Mouse (Mus musculus): Measurements from ENCODE around the gene Phf8. TPM values are rescaled to one million over a fixed set of nuclear protein-coding genes. Genes with fewer than 3 reads are reported as not detected.
"Not testable (repeated sequence)": the region's sequence is repeated elsewhere in the genome, so short reads cannot be mapped to it uniquely, and the experiment has no call there.

Phf8 gene
- polyA plus RNA-seq (2011; ENCODE audit: insufficient read depth, insufficient read length, low read depth, missing spikeins) = 26.5 and 28.6 TPM in 2 replicates

DNA sequence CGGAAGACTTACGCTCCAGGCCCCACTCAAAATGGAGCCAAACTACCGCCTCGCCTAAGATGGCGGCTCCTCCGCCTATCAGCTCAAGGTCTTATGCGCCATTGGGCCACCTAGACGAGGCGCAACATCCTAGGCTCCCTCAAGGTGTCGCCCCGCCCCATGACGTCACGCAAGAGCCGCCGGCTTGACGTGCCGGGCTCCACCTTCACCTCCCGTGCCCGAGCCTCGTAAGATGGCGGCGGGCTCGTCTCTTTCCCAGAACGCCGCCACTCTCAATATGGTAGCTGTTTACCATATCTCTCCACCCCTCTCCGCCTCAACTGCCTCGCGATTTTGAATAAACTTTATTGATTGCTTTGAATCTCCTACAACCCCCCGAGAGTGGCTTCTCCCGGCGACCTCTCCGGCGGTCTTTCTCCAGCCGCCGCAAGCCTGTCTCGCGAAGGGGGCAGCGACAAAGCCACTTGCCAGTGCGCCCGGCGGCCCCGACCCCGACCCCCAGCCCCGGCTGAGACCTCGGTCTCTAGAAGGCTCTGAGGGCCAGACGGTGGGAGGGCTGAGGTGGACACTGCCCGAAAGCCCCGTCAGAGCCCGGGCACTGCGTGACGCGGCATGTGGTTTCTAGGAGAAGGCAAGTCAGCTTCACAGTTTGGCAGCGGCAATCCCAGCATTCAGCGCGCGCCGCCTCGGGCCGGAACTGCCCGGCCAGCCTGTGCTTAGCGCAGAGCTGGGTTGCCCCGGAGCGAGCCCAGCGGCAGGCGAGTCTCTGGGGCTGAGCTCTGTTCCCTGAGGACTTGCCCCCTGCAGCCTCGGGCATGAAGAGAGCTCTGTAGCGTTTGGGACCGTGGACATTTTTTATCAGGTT lies at the start of gene Phf8:
Phf8 (plus strand) TSS at position 215 of the 865 bp plus-strand sequence.
- no peaks in the 10 kb centered on the region for H3K36me3 ChIP-seq (ENCODE audit: control insufficient read depth, insufficient read depth, low read length, poor library complexity, severe bottlenecking)
- H3K9me3 ChIP-seq (replicated peaks; ENCODE audit: control insufficient read depth, insufficient read depth, low read length, poor library complexity, severe bottlenecking) = no peaks in the 10 kb centered on the region
- peak within 1 kb of the TSS; percentile 83 for H3K27ac ChIP-seq (ENCODE audit: insufficient read depth, low read length)
- H3K27me3 ChIP-seq (ENCODE audit: control insufficient read depth, insufficient read depth, low read length, poor library complexity, severe bottlenecking) = no peaks in the 10 kb centered on the region
- TF ChIP-seq EP300 (IDR thresholded peaks at IDR 0.05; ENCODE audit: insufficient read depth, low read depth, low read length) (no peak), POLR2A (IDR thresholded peaks at IDR 0.05; ENCODE audit: insufficient read depth, low read length) (peak; percentile 59), CTCF (IDR thresholded peaks at IDR 0.05; ENCODE audit: low read depth, low read length) (no peak)
- peak within 1 kb of the TSS; percentile 88 for H3K4me3 ChIP-seq (ENCODE audit: low read depth, low read length)
- no peaks in the 10 kb centered on the region for H3K4me1 ChIP-seq (ENCODE audit: control insufficient read depth, insufficient read depth, low read length)
- H3K9ac ChIP-seq (ENCODE audit: low read depth, poor library complexity, severe bottlenecking) = peak within 1 kb of the TSS; percentile 88

DNA sequence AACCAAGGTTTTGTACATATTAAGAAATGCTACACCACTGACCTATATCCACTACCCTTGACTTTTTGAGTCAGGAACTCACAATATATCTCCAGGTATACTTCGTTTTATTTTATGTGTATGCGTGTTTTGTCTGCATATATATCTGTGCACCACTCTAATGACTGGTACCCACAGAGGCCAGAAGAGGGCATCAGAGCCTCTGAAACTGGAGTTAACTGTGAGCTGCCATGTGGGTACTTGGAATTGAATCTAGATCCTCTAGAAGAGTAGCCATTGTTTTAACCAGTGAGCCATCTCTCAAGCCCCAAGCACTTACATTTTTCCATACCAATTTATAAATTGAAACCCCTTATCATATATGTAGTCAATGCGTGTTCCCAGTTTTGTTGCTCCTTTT lies 32.3 kb upstream of the Phf8 start:
- TF ChIP-seq EP300 (IDR thresholded peaks at IDR 0.05; ENCODE audit: insufficient read depth, low read depth, low read length) (no peak), POLR2A (IDR thresholded peaks at IDR 0.05; ENCODE audit: insufficient read depth, low read length) (no peak), CTCF (IDR thresholded peaks at IDR 0.05; ENCODE audit: low read depth, low read length) (no peak)
- no peak overlapping the region for H3K9ac ChIP-seq (ENCODE audit: low read depth, poor library complexity, severe bottlenecking)
- H3K27ac ChIP-seq (ENCODE audit: insufficient read depth, low read length) = no peak overlapping the region
- no peaks in the 10 kb centered on the region for H3K9me3 ChIP-seq (replicated peaks; ENCODE audit: control insufficient read depth, insufficient read depth, low read length, poor library complexity, severe bottlenecking)
- no peaks in the 10 kb centered on the region for H3K36me3 ChIP-seq (ENCODE audit: control insufficient read depth, insufficient read depth, low read length, poor library complexity, severe bottlenecking)
- no peak overlapping the region for H3K4me3 ChIP-seq (ENCODE audit: low read depth, low read length)
- no peaks in the 10 kb centered on the region for H3K4me1 ChIP-seq (ENCODE audit: control insufficient read depth, insufficient read depth, low read length)
- no peaks in the 10 kb centered on the region for H3K27me3 ChIP-seq (ENCODE audit: control insufficient read depth, insufficient read depth, low read length, poor library complexity, severe bottlenecking)

DNA sequence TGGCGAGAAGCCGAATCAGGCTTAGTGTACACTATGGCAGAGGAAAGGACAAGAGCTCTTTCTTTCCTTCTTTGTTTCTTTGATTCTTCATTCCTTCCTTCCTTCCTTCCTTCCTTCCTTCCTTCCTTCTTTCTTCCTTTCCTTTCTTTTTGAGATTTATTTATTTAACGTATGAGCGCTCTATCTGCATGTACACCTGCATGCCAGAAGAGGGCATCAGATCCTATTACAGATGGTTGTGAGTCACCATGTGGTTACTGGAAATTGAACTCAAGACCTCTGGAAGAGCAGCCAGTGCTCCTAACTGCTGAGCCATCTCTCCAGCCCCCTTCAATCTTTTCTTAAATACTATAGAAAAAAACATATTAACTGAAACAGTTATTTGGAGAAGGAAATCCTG lies 27.2 kb upstream of the Phf8 start:
- H3K27ac ChIP-seq (ENCODE audit: insufficient read depth, low read length); H3K27me3 ChIP-seq (ENCODE audit: control insufficient read depth, insufficient read depth, low read length, poor library complexity, severe bottlenecking); H3K9ac ChIP-seq (ENCODE audit: low read depth, poor library complexity, severe bottlenecking): not testable (repeated sequence)

DNA sequence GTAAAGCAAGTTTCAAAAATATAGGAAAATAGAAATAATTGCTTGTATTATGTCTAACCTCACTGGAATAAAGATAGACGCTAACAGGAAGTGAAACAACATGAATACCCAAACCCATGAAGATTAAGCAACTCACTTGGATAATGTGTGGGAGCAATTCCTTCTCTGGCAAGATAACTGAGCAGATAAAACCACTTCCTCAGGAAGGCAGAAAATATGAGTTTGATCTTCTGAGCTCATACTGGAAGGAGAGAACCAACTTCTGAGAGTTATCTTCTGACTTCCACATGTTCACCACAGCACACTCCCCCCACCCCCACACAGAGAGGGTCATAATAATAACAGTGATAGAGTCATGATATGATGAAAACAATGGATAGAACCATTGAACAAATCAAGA lies 23.9 kb upstream of the Phf8 start:
- TF ChIP-seq CTCF (IDR thresholded peaks at IDR 0.05; ENCODE audit: low read depth, low read length) = no peak
- no peak for TF ChIP-seq EP300 (IDR thresholded peaks at IDR 0.05; ENCODE audit: insufficient read depth, low read depth, low read length)
- no peak for TF ChIP-seq POLR2A (IDR thresholded peaks at IDR 0.05; ENCODE audit: insufficient read depth, low read length)
- no peak overlapping the region for H3K27ac ChIP-seq (ENCODE audit: insufficient read depth, low read length)
- H3K4me3 ChIP-seq (ENCODE audit: low read depth, low read length) = no peak overlapping the region
- no peaks in the 10 kb centered on the region for H3K27me3 ChIP-seq (ENCODE audit: control insufficient read depth, insufficient read depth, low read length, poor library complexity, severe bottlenecking)
- H3K9me3 ChIP-seq (replicated peaks; ENCODE audit: control insufficient read depth, insufficient read depth, low read length, poor library complexity, severe bottlenecking) = no peaks in the 10 kb centered on the region
- no peaks in the 10 kb centered on the region for H3K4me1 ChIP-seq (ENCODE audit: control insufficient read depth, insufficient read depth, low read length)
- no peak overlapping the region for H3K9ac ChIP-seq (ENCODE audit: low read depth, poor library complexity, severe bottlenecking)
- H3K36me3 ChIP-seq (ENCODE audit: control insufficient read depth, insufficient read depth, low read length, poor library complexity, severe bottlenecking) = no peaks in the 10 kb centered on the region

More for the DNA sequence above, 27.2 kb upstream of the Phf8 start:
- H3K4me3 ChIP-seq (ENCODE audit: low read depth, low read length); H3K36me3 ChIP-seq (ENCODE audit: control insufficient read depth, insufficient read depth, low read length, poor library complexity, severe bottlenecking); H3K9me3 ChIP-seq (replicated peaks; ENCODE audit: control insufficient read depth, insufficient read depth, low read length, poor library complexity, severe bottlenecking); H3K4me1 ChIP-seq (ENCODE audit: control insufficient read depth, insufficient read depth, low read length): not testable (repeated sequence)

DNA sequence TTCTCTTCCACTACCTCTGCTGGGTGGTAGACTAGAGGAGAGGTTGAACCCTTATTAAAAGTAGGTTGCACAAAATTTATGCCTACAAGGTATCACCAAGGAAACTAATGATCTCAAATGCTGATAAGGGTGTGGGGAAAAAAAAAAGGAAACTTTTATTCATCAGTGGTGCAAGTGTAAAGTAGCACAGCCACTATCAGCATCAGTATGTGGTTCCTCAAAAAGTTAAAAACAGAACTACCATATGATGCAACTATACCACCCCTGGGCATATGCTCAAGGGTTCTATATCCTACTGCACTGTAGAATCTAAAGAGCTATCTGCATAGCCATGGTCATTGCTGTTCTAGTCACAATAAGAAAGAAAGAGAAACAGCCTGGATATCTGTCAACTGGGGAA lies 11.9 kb upstream of the Phf8 start:
- Histone ChIP-seq H3K4me1 (ENCODE audit: control insufficient read depth, insufficient read depth, low read length) (no peaks in the 10 kb centered on the region), H3K9ac (ENCODE audit: low read depth, poor library complexity, severe bottlenecking) (no peak overlapping the region), H3K27ac (ENCODE audit: insufficient read depth, low read length) (no peak overlapping the region), H3K4me3 (ENCODE audit: low read depth, low read length) (no peak overlapping the region), H3K9me3 (replicated peaks; ENCODE audit: control insufficient read depth, insufficient read depth, low read length, poor library complexity, severe bottlenecking) (no peaks in the 10 kb centered on the region), H3K36me3 (ENCODE audit: control insufficient read depth, insufficient read depth, low read length, poor library complexity, severe bottlenecking) (no peaks in the 10 kb centered on the region), H3K27me3 (ENCODE audit: control insufficient read depth, insufficient read depth, low read length, poor library complexity, severe bottlenecking) (no peaks in the 10 kb centered on the region)
- TF ChIP-seq CTCF (IDR thresholded peaks at IDR 0.05; ENCODE audit: low read depth, low read length) (no peak), EP300 (IDR thresholded peaks at IDR 0.05; ENCODE audit: insufficient read depth, low read depth, low read length) (no peak), POLR2A (IDR thresholded peaks at IDR 0.05; ENCODE audit: insufficient read depth, low read length) (no peak)

DNA sequence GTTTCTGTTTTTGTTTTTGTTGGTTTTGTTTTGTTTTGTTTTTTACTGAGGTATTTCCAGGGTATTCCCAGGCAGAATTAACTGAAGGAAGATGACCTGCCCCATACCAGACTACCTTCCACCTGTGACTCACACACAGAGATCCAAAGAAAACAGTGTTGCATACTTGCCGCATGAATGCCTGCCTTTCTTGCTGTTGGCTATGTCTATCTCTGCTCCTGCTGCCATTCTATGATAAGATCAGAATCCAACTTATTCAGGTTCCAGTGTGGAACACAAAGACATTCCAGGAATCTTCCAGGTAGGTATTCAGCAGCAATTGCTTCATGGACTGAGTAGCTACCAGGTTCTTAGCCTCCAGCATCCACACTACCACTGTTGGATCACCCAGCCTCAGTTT lies 10.6 kb upstream of the Phf8 start:
- Histone ChIP-seq H3K27ac (ENCODE audit: insufficient read depth, low read length) (no peak overlapping the region), H3K9ac (ENCODE audit: low read depth, poor library complexity, severe bottlenecking) (no peak overlapping the region), H3K27me3 (ENCODE audit: control insufficient read depth, insufficient read depth, low read length, poor library complexity, severe bottlenecking) (no peaks in the 10 kb centered on the region), H3K36me3 (ENCODE audit: control insufficient read depth, insufficient read depth, low read length, poor library complexity, severe bottlenecking) (no peaks in the 10 kb centered on the region), H3K4me1 (ENCODE audit: control insufficient read depth, insufficient read depth, low read length) (no peaks in the 10 kb centered on the region), H3K4me3 (ENCODE audit: low read depth, low read length) (no peak overlapping the region), H3K9me3 (replicated peaks; ENCODE audit: control insufficient read depth, insufficient read depth, low read length, poor library complexity, severe bottlenecking) (no peaks in the 10 kb centered on the region)
- TF ChIP-seq POLR2A (IDR thresholded peaks at IDR 0.05; ENCODE audit: insufficient read depth, low read length) (no peak), EP300 (IDR thresholded peaks at IDR 0.05; ENCODE audit: insufficient read depth, low read depth, low read length) (no peak), CTCF (IDR thresholded peaks at IDR 0.05; ENCODE audit: low read depth, low read length) (no peak)

All from ES-Bruce4 (cell line).